Mouse (Mus musculus): Measurements from ENCODE around the gene Adgra1. TPM values are rescaled to one million over a fixed set of nuclear protein-coding genes. Genes with fewer than 3 reads are reported as not detected.

The Adgra1 gene
- polyA plus RNA-seq, 1 experiment from 2014 or later: 29.2 TPM

GRCm38 (mm10) chr7:139910204-139910835, 76.3 kb downstream of the Adgra1 start:
- peaks cover 40% of the 10 kb centered on the region for H3K27me3 ChIP-seq
- H3K9ac ChIP-seq: peak overlapping the region; percentile 45; the same call in 1 of the 2 replicates
- H3K36me3 ChIP-seq: no peaks in the 10 kb centered on the region
- H3K27ac ChIP-seq (replicated peaks): no peak overlapping the region
- ATAC-seq (ENCODE audit: low read depth): no peak
- 64% methylated on average over 11 of the region's 11 CpGs for WGBS
- no peaks in the 10 kb centered on the region for H3K9me3 ChIP-seq
- peaks cover 39% of the 10 kb centered on the region for H3K4me1 ChIP-seq (replicated peaks)
- no peak overlapping the region for H3K4me2 ChIP-seq
- H3K4me3 ChIP-seq: no peak overlapping the region

- H3K9me3 ChIP-seq: no peaks in the 10 kb centered on the region
- ATAC-seq (ENCODE audit: low read depth): peak; percentile 45; the same call in 1 of the 2 replicates
- peak overlapping the region; percentile 50 for H3K4me2 ChIP-seq
- peaks cover 59% of the 10 kb centered on the region for H3K27me3 ChIP-seq
- H3K36me3 ChIP-seq: no peaks in the 10 kb centered on the region
- peak overlapping the region; percentile 27 for H3K4me3 ChIP-seq
- H3K9ac ChIP-seq: no peak overlapping the region
- no peak overlapping the region for H3K27ac ChIP-seq (replicated peaks)
- H3K4me1 ChIP-seq (replicated peaks): peaks cover 30% of the 10 kb centered on the region
- 12% methylated on average over 29 of the region's 29 CpGs for WGBS
These were observed 80.4 kb downstream of the Adgra1 start for GRCm38 (mm10) chr7:139914141-139915047.

GRCm38 (mm10) chr7:139915646-139916257, 81.8 kb downstream of the Adgra1 start:
- no peaks in the 10 kb centered on the region for H3K36me3 ChIP-seq
- peak overlapping the region; percentile 31 for H3K4me2 ChIP-seq
- ATAC-seq (ENCODE audit: low read depth): no peak
- no peak overlapping the region for H3K27ac ChIP-seq (replicated peaks)
- 0 out of 2 replicates have a peak overlapping the region, but pooled peaks have one; percentile 1 for H3K4me3 ChIP-seq
- H3K4me1 ChIP-seq (replicated peaks): peaks cover 17% of the 10 kb centered on the region
- WGBS: 5% methylated on average over 14 of the region's 14 CpGs
- H3K9me3 ChIP-seq: no peaks in the 10 kb centered on the region
- H3K27me3 ChIP-seq: peaks cover 65% of the 10 kb centered on the region
- H3K9ac ChIP-seq: no peak overlapping the region

GRCm38 (mm10) chr7:139916345-139916744, 82.4 kb downstream of the Adgra1 start:
- H3K27ac ChIP-seq (replicated peaks): no peak overlapping the region
- no peaks in the 10 kb centered on the region for H3K36me3 ChIP-seq
- peaks cover 17% of the 10 kb centered on the region for H3K4me1 ChIP-seq (replicated peaks)
- 3% methylated on average over 1 of the region's 1 CpGs for WGBS
- ATAC-seq (ENCODE audit: low read depth): no peak
- H3K27me3 ChIP-seq: peaks cover 66% of the 10 kb centered on the region
- H3K9ac ChIP-seq: no peak overlapping the region
- H3K9me3 ChIP-seq: no peaks in the 10 kb centered on the region
- no peak overlapping the region for H3K4me2 ChIP-seq
- H3K4me3 ChIP-seq: no peak overlapping the region

GRCm38 (mm10) chr7:139918262-139918661, 84.3 kb downstream of the Adgra1 start:
- H3K9me3 ChIP-seq: no peaks in the 10 kb centered on the region
- H3K27me3 ChIP-seq: peaks cover 51% of the 10 kb centered on the region
- no peak for ATAC-seq (ENCODE audit: low read depth)
- H3K27ac ChIP-seq (replicated peaks): no peak overlapping the region
- no peaks in the 10 kb centered on the region for H3K36me3 ChIP-seq
- peaks cover 17% of the 10 kb centered on the region for H3K4me1 ChIP-seq (replicated peaks)
- H3K9ac ChIP-seq: no peak overlapping the region
- WGBS: 82% methylated on average over 4 of the region's 4 CpGs
- H3K4me3 ChIP-seq: no peak overlapping the region
- no peak overlapping the region for H3K4me2 ChIP-seq

Other genes with a start within 250 kb of the Adgra1 start
- 1.4 and 2.0 TPM in 2 replicates for gene Cfap46, start 150.4 kb upstream of the Adgra1 start, polyA plus RNA-seq (2015; fragmentation: Nextera tagmentation; extraction: Ambion mirVana)
- gene Kndc1, start 60.5 kb downstream of the Adgra1 start, polyA plus RNA-seq (2015; fragmentation: Nextera tagmentation; extraction: Ambion mirVana): 5.8 and 6.0 TPM in 2 replicates
- gene Utf1, start 109.6 kb downstream of the Adgra1 start, polyA plus RNA-seq (2015; fragmentation: Nextera tagmentation; extraction: Ambion mirVana): not detected in 2 replicates
- 0.68 and 0.71 TPM in 2 replicates for gene 6430531B16Rik, start 144.6 kb downstream of the Adgra1 start, polyA plus RNA-seq (2015; fragmentation: Nextera tagmentation; extraction: Ambion mirVana)
- 3.3 and 3.4 TPM in 2 replicates for gene Adam8, start 158.4 kb downstream of the Adgra1 start, polyA plus RNA-seq (2015; fragmentation: Nextera tagmentation; extraction: Ambion mirVana)
- 50.7 and 55.5 TPM in 2 replicates for gene Zfp511, start 202.2 kb downstream of the Adgra1 start, polyA plus RNA-seq (2015; fragmentation: Nextera tagmentation; extraction: Ambion mirVana)
- gene Tubgcp2, start 202.5 kb downstream of the Adgra1 start, polyA plus RNA-seq (2015; fragmentation: Nextera tagmentation; extraction: Ambion mirVana): 51.4 and 51.7 TPM in 2 replicates
- gene Msx3, start 214.9 kb downstream of the Adgra1 start, polyA plus RNA-seq (2015; fragmentation: Nextera tagmentation; extraction: Ambion mirVana): 18.1 and 23.3 TPM in 2 replicates
- gene Caly, start 248.4 kb downstream of the Adgra1 start, polyA plus RNA-seq (2015; fragmentation: Nextera tagmentation; extraction: Ambion mirVana): 95.9 and 99.9 TPM in 2 replicates